Mouse (Mus musculus): Measurements from ENCODE around the gene H2-M10.3.
"Not testable (repeated sequence)": the region's sequence is repeated elsewhere in the genome, so short reads cannot be mapped to it uniquely, and the experiment has no call there.

Gene H2-M10.3

DNA sequence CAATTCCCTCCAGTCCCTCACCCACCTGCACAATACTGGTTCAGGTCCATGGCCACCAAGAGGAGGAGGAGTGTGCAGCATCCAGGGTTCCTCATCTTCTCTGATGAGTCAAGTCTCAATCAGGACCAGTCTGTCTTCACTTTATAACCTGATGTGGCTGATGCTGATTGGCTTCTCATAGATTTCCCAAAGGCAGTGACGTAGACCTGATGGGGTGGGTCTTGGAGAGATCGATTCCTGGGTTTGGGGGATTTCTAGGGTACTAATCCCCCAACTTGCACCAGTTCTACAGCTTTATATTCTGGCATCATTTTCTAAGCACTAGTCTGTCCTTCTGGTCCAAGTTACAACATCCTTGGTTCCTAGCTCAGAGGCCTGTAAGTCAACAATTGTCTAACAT is at the start of gene H2-M10.3:
Gene H2-M10.3 (minus strand): TSS at position 101 of the 400 bp plus-strand sequence.
- not testable (repeated sequence) for DNase-seq

DNA sequence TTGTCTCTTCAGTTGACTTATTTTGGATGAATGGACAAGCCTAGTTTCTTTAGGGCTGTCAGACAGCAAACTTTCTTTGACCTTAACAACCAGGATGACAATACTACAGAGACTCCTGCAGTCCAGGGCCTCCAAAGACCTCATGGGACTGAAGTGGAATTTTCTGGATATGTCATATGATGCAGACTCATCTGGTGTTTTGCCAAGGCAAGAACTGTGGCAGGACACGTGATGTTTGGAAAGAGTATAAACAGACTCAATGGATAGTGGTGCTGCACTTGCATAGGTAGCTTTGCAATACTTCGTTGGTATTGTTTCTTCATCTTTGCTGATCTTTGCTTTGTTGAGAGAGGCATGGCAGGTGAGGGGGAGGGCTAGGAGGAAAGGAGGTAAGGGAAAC is 49.2 kb upstream of the H2-M10.3 start:
- DNase-seq: no peak

DNA sequence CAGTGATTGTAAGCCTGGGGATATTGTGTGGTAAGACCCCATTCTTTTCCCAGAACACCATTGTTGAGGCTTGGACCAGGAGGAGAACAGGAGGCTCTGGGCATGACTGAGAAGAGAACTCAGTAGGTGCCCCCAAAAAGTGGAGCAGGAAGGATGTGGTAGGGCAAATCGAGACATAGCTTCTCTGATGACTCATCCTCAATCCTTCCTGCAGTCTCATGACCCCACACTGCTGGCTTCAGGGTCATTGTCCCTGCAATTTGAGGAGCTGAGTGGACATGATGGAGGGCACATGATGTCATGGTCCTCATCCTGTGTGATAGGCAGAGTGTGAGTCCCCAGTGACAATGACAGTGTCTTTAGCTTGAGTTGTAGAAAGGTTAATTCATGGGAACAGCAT is 47.2 kb upstream of the H2-M10.3 start:
- DNase-seq: no peak

DNA sequence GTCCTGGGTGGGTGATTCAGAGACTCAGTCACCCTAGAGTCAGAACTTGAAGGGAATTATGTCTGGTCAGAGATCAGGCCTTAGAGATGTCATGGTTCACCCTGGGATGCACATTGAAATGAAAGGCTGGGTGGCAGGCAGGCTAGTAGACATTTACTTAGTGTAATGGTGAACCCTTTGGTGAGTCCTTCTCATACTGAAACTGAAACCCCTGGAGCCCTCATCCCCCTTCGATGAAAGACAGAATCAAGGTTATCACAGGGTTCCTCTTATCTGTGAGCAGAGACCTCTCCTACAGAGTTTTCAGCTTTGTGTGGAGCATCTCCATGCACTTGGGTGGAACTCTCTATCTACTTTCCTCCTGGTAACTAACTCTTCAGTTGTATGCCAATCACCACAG is 46.1 kb upstream of the H2-M10.3 start:
- no peak for DNase-seq

DNA sequence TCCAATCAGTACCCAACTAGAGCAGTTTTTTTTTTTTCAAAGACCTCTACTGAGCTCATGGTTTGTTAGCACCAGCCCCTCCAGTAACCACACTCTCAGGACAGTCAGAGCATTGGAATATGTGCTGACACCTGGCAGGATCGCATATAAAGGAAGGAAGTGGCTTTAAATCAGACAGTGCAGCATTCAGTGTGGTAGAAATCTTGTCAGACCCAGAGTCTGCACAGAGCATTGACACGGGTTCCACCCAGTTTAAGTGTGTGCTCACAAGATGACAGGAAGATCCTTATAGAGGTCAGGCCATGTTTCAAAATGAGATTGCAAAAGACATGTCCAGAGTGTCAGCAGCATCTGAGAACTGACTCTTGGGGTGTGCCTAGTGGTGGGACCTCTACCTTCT is 21.7 kb upstream of the H2-M10.3 start:
- DNase-seq: no peak

DNA sequence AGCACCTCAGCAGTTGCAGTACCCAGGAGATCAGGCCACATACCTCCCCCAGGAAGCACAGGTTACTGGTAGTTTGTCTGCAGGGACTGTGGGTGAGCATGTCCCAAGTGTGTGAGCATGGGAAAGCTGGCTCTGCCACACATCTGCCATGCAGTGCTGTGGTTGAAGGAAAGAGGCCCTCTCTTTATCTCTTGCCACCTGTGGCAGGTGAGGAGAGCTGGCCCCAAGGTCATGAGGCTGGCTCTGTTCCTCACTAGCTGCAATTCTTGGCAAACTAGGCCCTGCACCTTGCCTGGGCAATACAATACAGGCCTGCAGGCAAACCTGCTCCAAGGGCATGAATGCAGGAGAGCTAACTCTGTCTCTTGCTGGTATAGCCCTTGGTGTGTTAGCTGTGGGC is 5.8 kb downstream of the H2-M10.3 start:
- DNase-seq: not testable (repeated sequence)

DNA sequence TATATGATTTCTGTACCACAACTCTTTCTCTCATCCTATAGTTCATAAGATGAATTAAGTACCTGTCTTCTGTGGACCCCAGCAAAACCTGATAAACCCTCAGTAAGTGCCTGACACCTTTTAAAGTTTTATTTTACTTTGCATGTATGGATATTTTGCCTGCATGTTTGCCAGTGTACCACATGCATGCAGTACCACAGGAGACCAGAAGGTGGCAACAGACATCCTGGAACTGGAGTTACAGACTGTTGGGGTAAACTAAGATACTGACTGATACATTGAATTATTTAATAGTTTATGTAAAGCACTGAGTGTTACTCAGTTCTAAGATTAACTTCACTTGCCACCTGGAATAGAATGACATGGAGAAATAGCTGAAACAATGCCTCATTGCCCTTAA is 10.7 kb downstream of the H2-M10.3 start:
- peak; percentile 31 for DNase-seq

DNA sequence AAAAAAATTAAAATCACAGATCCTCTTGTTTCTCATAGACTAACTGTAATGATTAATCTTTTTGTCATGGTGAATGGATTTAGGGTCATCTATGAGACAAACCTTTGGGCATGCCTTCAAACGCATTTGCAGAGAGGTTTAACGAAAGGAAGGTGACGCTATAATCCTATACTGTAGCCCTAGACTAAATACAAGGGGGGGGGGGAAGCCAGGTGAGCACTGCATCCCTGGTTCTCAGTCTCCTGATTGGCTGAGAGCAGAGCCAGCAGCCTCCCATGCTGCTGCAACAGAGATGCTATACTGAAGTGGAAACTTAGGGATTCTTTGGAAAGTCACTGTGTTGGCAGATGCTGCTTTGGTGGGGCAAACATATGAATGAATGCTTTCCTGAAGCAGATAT is 12.5 kb downstream of the H2-M10.3 start:
- no peak for DNase-seq

DNA sequence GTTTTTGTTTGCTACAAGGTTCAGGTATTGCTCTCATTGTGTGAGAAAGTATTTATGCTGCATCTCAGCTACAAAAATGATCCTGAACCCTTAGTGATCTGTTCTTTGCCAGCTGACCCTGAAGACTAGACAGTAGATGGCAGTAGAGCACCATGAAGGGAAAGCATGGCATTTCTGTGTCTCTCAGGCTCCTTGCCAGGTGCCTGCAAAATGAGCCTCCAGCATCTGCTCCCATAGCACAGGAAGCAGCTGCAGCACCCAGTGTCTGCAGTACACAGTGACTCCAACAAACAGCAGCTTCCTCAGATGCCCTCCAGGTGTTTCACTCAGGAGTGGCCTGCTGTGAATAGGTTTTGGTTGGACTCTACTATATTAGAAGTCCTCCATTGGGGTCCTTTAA is 12.9 kb downstream of the H2-M10.3 start:
- DNase-seq: peak; percentile 58

DNA sequence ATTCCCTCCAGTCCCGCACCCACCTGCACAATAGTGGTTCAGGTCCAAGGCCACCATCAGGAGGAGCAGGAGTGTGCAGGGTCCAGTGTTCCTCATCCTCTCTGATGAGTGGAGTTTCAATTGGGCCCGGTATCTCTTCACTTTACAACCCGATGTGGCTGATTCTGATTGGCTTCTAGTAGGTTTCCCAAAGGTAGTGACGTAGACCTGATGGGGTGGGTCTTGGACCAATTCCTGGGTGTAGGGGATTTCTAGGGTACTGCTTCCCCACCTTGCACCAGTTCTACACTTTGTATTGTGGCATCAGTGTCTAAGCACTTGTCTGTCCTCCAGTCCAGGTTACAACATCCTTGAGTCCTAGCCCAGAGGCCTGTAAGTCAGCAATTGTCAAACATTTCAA is 42.2 kb downstream of the H2-M10.3 start, which contains the start of gene H2-M10.1:
Gene H2-M10.1 (minus strand): TSS at position 101 of the 400 bp plus-strand sequence.
- DNase-seq: no peak

DNA sequence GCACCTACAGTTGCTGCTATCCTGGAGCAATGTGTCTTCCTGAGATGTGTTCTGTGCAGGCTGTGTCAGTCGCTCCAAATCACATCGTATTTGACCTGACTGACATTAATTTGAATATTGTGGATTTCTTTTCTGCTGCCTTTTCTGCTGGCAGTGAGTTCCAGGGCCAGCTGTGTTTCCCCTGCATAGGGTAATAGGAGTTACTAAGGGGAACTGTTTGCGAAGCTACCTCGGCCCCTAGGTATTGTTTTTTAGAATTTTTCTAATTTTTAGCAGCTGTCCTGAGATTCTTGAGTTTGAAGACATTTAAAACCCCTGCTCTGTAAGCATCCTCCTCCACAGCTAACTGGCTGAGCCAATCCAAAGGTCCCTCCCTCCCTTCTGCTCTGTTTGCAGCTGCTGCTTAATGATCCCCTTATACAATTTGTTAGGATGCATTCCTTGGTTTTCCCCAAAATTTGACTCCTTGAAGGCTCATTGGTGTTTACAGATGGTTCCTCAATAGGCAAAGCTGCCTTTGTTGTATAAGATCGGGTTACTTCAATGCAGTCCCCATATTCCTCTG is 52.4 kb downstream of the H2-M10.3 start:
- DNase-seq: no peak

DNA sequence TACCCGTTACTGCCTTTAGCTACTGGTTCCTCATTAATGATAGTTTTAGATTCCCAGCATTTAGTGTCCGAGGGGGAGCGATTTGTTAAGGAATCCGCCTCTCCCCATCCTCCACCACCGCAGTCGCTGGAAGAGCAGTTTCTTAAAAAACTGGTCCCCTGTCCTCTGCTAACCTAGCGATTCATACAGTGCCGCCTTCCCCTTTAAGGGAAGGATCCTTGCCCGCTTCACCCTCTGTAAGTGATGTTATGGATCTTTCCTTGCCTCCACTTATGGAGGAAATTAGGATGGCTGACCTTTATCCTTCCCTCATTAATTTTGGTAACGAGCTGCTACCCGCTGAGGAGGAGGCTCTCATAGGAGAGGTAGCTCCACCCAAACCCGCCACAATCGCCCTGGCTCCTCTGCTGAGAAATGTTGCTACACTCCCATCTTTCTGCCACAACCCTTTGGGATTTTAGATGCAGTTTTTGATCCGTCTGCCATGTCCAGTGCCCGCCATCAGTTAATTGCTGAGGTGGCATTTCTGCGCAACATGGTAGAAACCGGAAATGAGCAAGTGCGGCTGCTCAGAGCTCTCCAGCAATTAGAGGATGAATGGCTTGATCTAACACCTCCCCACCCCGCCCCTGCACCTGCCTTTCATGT is 53.1 kb downstream of the H2-M10.3 start:
- peak; percentile 76 for DNase-seq

All from right cerebral cortex, postnatal 25 days (tissue).